Mouse (Mus musculus): ENCODE results near the gene Irs1. TPM values are rescaled to one million over a fixed set of nuclear protein-coding genes. Genes with fewer than 3 reads are reported as not detected.

Irs1 gene
- total and polyA plus RNA-seq, 3 experiments, result 10.5 to 50.0 (median 39.9) TPM

GRCm38 (mm10) chr1:82326120-82326519, 34.9 kb upstream of the Irs1 start:
- peaks cover 2% of the 10 kb centered on the region for H3K79me2 ChIP-seq (replicated peaks; ENCODE audit: control insufficient read depth, insufficient read depth, low read length)
- intact Hi-C loops (cut with DNase I), result no loop called here
- no peak overlapping the region for H3K27ac ChIP-seq
- no peaks in the 10 kb centered on the region for H3K36me3 ChIP-seq (ENCODE audit: control insufficient read depth, insufficient read depth, low read length)
- 87% methylated on average over 5 of the region's 5 CpGs for WGBS
- H3K4me3 ChIP-seq, result no peak overlapping the region
- DNase-seq, result no peak
- H3K9ac ChIP-seq (ENCODE audit: low read depth, low read length), result no peak overlapping the region
- TF ChIP-seq EP300 (IDR thresholded peaks at IDR 0.05; ENCODE audit: insufficient read depth, low read depth, low read length), result no peak
- TF ChIP-seq POLR2A (IDR thresholded peaks at IDR 0.05; ENCODE audit: insufficient read depth, low read depth, low read length), result no peak
- no peak for TF ChIP-seq CTCF (IDR thresholded peaks at IDR 0.05)
- H3K4me1 ChIP-seq (ENCODE audit: control insufficient read depth, insufficient read depth, low read length), result no peaks in the 10 kb centered on the region; the same call in 1 of the 2 replicates
- no peaks in the 10 kb centered on the region for H3K27me3 ChIP-seq (ENCODE audit: control insufficient read depth, insufficient read depth, low read length)

- H3K4me3 ChIP-seq, result no peak overlapping the region
- intact Hi-C loops (cut with DNase I), result no loop called here
- TF ChIP-seq POLR2A (IDR thresholded peaks at IDR 0.05; ENCODE audit: insufficient read depth, low read depth, low read length), result no peak
- TF ChIP-seq CTCF (IDR thresholded peaks at IDR 0.05), result no peak
- TF ChIP-seq EP300 (IDR thresholded peaks at IDR 0.05; ENCODE audit: insufficient read depth, low read depth, low read length), result no peak
- no peak overlapping the region for H3K9ac ChIP-seq (ENCODE audit: low read depth, low read length)
- H3K36me3 ChIP-seq (ENCODE audit: control insufficient read depth, insufficient read depth, low read length), result no peaks in the 10 kb centered on the region
- WGBS, result 49% methylated on average over 4 of the region's 4 CpGs
- H3K79me2 ChIP-seq (replicated peaks; ENCODE audit: control insufficient read depth, insufficient read depth, low read length), result peaks cover 5% of the 10 kb centered on the region; the same call in 1 of the 2 replicates
- DNase-seq, result no peak
- H3K27ac ChIP-seq, result no peak overlapping the region
- no peaks in the 10 kb centered on the region for H3K27me3 ChIP-seq (ENCODE audit: control insufficient read depth, insufficient read depth, low read length)
- H3K4me1 ChIP-seq (ENCODE audit: control insufficient read depth, insufficient read depth, low read length), result no peaks in the 10 kb centered on the region; the same call in none of the 2 replicates
Measured at GRCm38 (mm10) chr1:82324131-82324785, 33.0 kb upstream of the Irs1 start.

- no peak overlapping the region for H3K4me3 ChIP-seq
- 91% methylated on average over 1 of the region's 1 CpGs for WGBS
- DNase-seq, result no peak
- H3K4me1 ChIP-seq (ENCODE audit: control insufficient read depth, insufficient read depth, low read length), result peaks cover 2% of the 10 kb centered on the region
- H3K36me3 ChIP-seq (ENCODE audit: control insufficient read depth, insufficient read depth, low read length), result peaks cover 4% of the 10 kb centered on the region; the same call in 1 of the 2 replicates
- TF ChIP-seq EP300 (IDR thresholded peaks at IDR 0.05; ENCODE audit: insufficient read depth, low read depth, low read length), result no peak
- no peak overlapping the region for H3K9ac ChIP-seq (ENCODE audit: low read depth, low read length)
- no peaks in the 10 kb centered on the region for H3K27me3 ChIP-seq (ENCODE audit: control insufficient read depth, insufficient read depth, low read length)
- H3K27ac ChIP-seq, result no peak overlapping the region
- peaks cover 4% of the 10 kb centered on the region; the same call in 1 of the 2 replicates for H3K79me2 ChIP-seq (replicated peaks; ENCODE audit: control insufficient read depth, insufficient read depth, low read length)
- intact Hi-C loops (cut with DNase I), result no loop called here
Measured at GRCm38 (mm10) chr1:82321441-82321840, 30.2 kb upstream of the Irs1 start.

DNA sequence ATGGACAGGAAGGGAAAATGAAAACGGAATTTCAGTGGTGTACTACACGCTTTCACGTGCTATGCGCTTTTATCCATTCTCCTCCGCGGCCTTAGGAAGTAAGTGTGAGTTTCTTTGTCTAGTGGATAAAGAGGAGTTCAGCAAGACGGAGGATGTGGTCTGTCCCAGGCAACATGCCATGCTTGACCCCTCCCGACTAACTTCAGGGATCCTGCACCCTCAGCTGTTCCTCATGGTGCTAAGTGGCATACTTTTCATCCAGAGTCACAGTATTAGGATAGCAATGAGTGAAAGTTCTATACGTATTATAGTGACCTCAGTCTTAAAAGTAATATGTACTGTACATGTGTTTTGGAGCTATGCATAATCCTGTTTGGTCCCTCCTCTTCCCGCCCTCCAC, 29.6 kb upstream of the Irs1 start:
- Histone ChIP-seq H3K4me3 (no peak overlapping the region), H3K27me3 (ENCODE audit: control insufficient read depth, insufficient read depth, low read length) (no peaks in the 10 kb centered on the region), H3K27ac (no peak overlapping the region), H3K79me2 (replicated peaks; ENCODE audit: control insufficient read depth, insufficient read depth, low read length) (peaks cover 4% of the 10 kb centered on the region; the same call in 1 of the 2 replicates), H3K4me1 (ENCODE audit: control insufficient read depth, insufficient read depth, low read length) (peaks cover 2% of the 10 kb centered on the region), H3K36me3 (ENCODE audit: control insufficient read depth, insufficient read depth, low read length) (peaks cover 4% of the 10 kb centered on the region; the same call in 1 of the 2 replicates), H3K9ac (ENCODE audit: low read depth, low read length) (no peak overlapping the region)
- WGBS, result 83% methylated on average over 10 of the region's 10 CpGs
- TF ChIP-seq CTCF (IDR thresholded peaks at IDR 0.05) (no peak), EP300 (IDR thresholded peaks at IDR 0.05; ENCODE audit: insufficient read depth, low read depth, low read length) (no peak), POLR2A (IDR thresholded peaks at IDR 0.05; ENCODE audit: insufficient read depth, low read depth, low read length) (no peak)
- DNase-seq, result no peak
- intact Hi-C loops (cut with DNase I), result no loop called here

GRCm38 (mm10) chr1:82320456-82320855, 29.2 kb upstream of the Irs1 start:
- 71% methylated on average over 6 of the region's 6 CpGs for WGBS
- intact Hi-C loops (cut with DNase I), result no loop called here
- DNase-seq, result no peak
- Histone ChIP-seq H3K9ac (ENCODE audit: low read depth, low read length) (no peak overlapping the region), H3K36me3 (ENCODE audit: control insufficient read depth, insufficient read depth, low read length) (peaks cover 4% of the 10 kb centered on the region; the same call in 1 of the 2 replicates), H3K27me3 (ENCODE audit: control insufficient read depth, insufficient read depth, low read length) (no peaks in the 10 kb centered on the region), H3K27ac (no peak overlapping the region), H3K4me3 (no peak overlapping the region), H3K4me1 (ENCODE audit: control insufficient read depth, insufficient read depth, low read length) (peaks cover 2% of the 10 kb centered on the region), H3K79me2 (replicated peaks; ENCODE audit: control insufficient read depth, insufficient read depth, low read length) (peaks cover 4% of the 10 kb centered on the region; the same call in 1 of the 2 replicates)
- no peak for TF ChIP-seq EP300 (IDR thresholded peaks at IDR 0.05; ENCODE audit: insufficient read depth, low read depth, low read length)
- TF ChIP-seq CTCF (IDR thresholded peaks at IDR 0.05), result no peak
- TF ChIP-seq POLR2A (IDR thresholded peaks at IDR 0.05; ENCODE audit: insufficient read depth, low read depth, low read length), result no peak

GRCm38 (mm10) chr1:82316746-82317126, 25.5 kb upstream of the Irs1 start:
- H3K27ac ChIP-seq, result peak overlapping the region; percentile 90
- intact Hi-C loops (cut with DNase I), result loop anchor here (10.0 kb wide), 1 partner anchor 408 kb away; the partner anchor contains the start of gene Mff
- H3K36me3 ChIP-seq (ENCODE audit: control insufficient read depth, insufficient read depth, low read length), result peaks cover 4% of the 10 kb centered on the region; the same call in 1 of the 2 replicates
- WGBS, result under 1% methylated on average over 26 of the region's 26 CpGs
- no peak for TF ChIP-seq CTCF (IDR thresholded peaks at IDR 0.05)
- TF ChIP-seq POLR2A (IDR thresholded peaks at IDR 0.05; ENCODE audit: insufficient read depth, low read depth, low read length), result no peak
- no peak for TF ChIP-seq EP300 (IDR thresholded peaks at IDR 0.05; ENCODE audit: insufficient read depth, low read depth, low read length)
- no peaks in the 10 kb centered on the region for H3K27me3 ChIP-seq (ENCODE audit: control insufficient read depth, insufficient read depth, low read length)
- peaks cover 2% of the 10 kb centered on the region for H3K4me1 ChIP-seq (ENCODE audit: control insufficient read depth, insufficient read depth, low read length)
- no peak for DNase-seq
- peaks cover 4% of the 10 kb centered on the region; the same call in 1 of the 2 replicates for H3K79me2 ChIP-seq (replicated peaks; ENCODE audit: control insufficient read depth, insufficient read depth, low read length)
- H3K4me3 ChIP-seq, result peak overlapping the region; percentile 93
- H3K9ac ChIP-seq (ENCODE audit: low read depth, low read length), result peak overlapping the region; percentile 89
